Comparison of ENCODE assay signal across 15 mouse cellular contexts in the genomic region with DNA sequence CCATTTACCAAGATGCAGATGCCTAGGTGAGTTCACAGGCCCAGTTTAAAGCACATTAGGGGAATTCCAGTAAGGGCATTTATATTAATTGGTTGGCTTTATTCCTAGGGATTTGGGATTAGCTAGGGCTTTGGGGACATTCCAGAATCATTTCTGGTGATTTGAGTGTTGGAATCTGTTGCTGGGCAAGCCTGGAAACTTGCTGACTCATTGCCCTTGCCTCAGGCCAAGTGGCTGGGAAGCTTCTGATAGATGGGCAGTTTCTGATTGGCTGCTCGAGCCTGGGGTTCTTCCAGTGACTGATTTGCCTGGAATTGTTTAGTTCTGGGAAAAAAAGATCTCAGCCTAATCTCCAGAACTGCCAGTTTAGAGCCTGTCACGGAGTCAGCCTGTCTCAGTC. TPM values are rescaled to one million over a fixed set of nuclear protein-coding genes. Genes with fewer than 3 reads are reported as not detected.
DNase-seq lines count a peak whose midpoint lies in the region; ATAC-seq and TF ChIP-seq lines count a peak whose summit lies in the region.
"Had no signal": no experiment of that assay in that cellular context is flagged by ENCODE, and none has a peak within 500 bp of the region (broad histone marks: within the 10 kb centered on the region; RNA-seq: fewer than 3 reads in every experiment).

No protein-coding gene starts in this region.

- no peaks in the 10 kb centered on the region for H3K27me3 ChIP-seq in hindbrain, postnatal 0 days (ENCODE audit: insufficient read depth, low read length)
- no peaks in the 10 kb centered on the region for H3K27me3 ChIP-seq in hindbrain, embryonic 10.5 days (ENCODE audit: insufficient read depth, poor library complexity, severe bottlenecking)
- H3K27me3 ChIP-seq in intestine, embryonic 15.5 days (replicated peaks) = no peaks in the 10 kb centered on the region
- H3K27me3 ChIP-seq: embryonic facial prominence, embryonic 13.5 days; midbrain, embryonic 15.5 days; stomach, embryonic 15.5 days had no signal

- no peaks in the 10 kb centered on the region for H3K4me1 ChIP-seq in hindbrain, postnatal 0 days (ENCODE audit: insufficient read depth, low read length)
- no peaks in the 10 kb centered on the region for H3K4me1 ChIP-seq in hindbrain, embryonic 10.5 days (replicated peaks)
- no peaks in the 10 kb centered on the region for H3K4me1 ChIP-seq in intestine, embryonic 15.5 days (replicated peaks)
- H3K4me1 ChIP-seq: embryonic facial prominence, embryonic 13.5 days; midbrain, embryonic 15.5 days; stomach, embryonic 15.5 days had no signal

- TF ChIP-seq CTCF in hindbrain, postnatal 0 days (IDR thresholded peaks at IDR 0.05; ENCODE audit: low read depth) = no peak

- no peak overlapping the region for H3K4me3 ChIP-seq in hindbrain, postnatal 0 days (ENCODE audit: low read length)
- no peak overlapping the region for H3K4me3 ChIP-seq in hindbrain, embryonic 10.5 days
- H3K4me3 ChIP-seq in intestine, embryonic 15.5 days (replicated peaks) = no peak overlapping the region
- H3K4me3 ChIP-seq: embryonic facial prominence, embryonic 13.5 days; midbrain, embryonic 15.5 days; stomach, embryonic 15.5 days had no signal

- H3K9ac ChIP-seq in hindbrain, postnatal 0 days (replicated peaks; ENCODE audit: low read length) = no peak overlapping the region
- H3K9ac ChIP-seq in intestine, embryonic 15.5 days = no peak overlapping the region
- H3K9ac ChIP-seq: embryonic facial prominence, embryonic 13.5 days; midbrain, embryonic 15.5 days; stomach, embryonic 15.5 days had no signal

- H3K36me3 ChIP-seq in hindbrain, postnatal 0 days (ENCODE audit: insufficient read depth, low read length) = no peaks in the 10 kb centered on the region
- no peaks in the 10 kb centered on the region for H3K36me3 ChIP-seq in hindbrain, embryonic 10.5 days
- H3K36me3 ChIP-seq in intestine, embryonic 15.5 days = no peaks in the 10 kb centered on the region
- H3K36me3 ChIP-seq: embryonic facial prominence, embryonic 13.5 days; midbrain, embryonic 15.5 days; stomach, embryonic 15.5 days had no signal

- 43% methylated on average over 2 of the region's 2 CpGs for WGBS in hindbrain, postnatal 0 days
- whole genome bisulfite sequencing in hindbrain, embryonic 10.5 days = 53% methylated on average over 2 of the region's 2 CpGs
- WGBS in intestine, embryonic 15.5 days = 44% methylated on average over 2 of the region's 2 CpGs

- intact Hi-C loops in heart, postnatal 14 days (cut with DNase I) = no loop called here

- peak; percentile 1 for DNase-seq in hindbrain, postnatal 0 days (ENCODE audit: low spot score)
- DNase-seq in hindbrain, embryonic 10.5 days (ENCODE audit: low spot score) = no peak
- DNase-seq in MN1 (ENCODE audit: low spot score) = peak; percentile 7
- peak; percentile 2 for DNase-seq in brain, adult 2 months (ENCODE audit: low read depth, low spot score)
- peak; percentile 5 for DNase-seq in heart, postnatal 14 days
- DNase-seq in left cerebral cortex, adult 9 months (ENCODE audit: low spot score in 2 of 2) = no peak
- DNase-seq: gastrocnemius, postnatal 36 days; layer of hippocampus, adult 9-11 months; liver had no signal

- no peak overlapping the region for H3K4me2 ChIP-seq in hindbrain, postnatal 0 days (ENCODE audit: low read depth, low read length)
- no peak overlapping the region for H3K4me2 ChIP-seq in intestine, embryonic 15.5 days (replicated peaks)
- H3K4me2 ChIP-seq: embryonic facial prominence, embryonic 13.5 days; midbrain, embryonic 15.5 days; stomach, embryonic 15.5 days had no signal

- H3K9me3 ChIP-seq in hindbrain, postnatal 0 days (ENCODE audit: low read length) = no peaks in the 10 kb centered on the region
- H3K9me3 ChIP-seq in hindbrain, embryonic 10.5 days = no peaks in the 10 kb centered on the region
- no peaks in the 10 kb centered on the region for H3K9me3 ChIP-seq in intestine, embryonic 15.5 days
- H3K9me3 ChIP-seq: embryonic facial prominence, embryonic 13.5 days; midbrain, embryonic 15.5 days; stomach, embryonic 15.5 days had no signal

- no peak overlapping the region for H3K27ac ChIP-seq in hindbrain, postnatal 0 days
- H3K27ac ChIP-seq in hindbrain, embryonic 10.5 days = no peak overlapping the region
- no peak overlapping the region for H3K27ac ChIP-seq in intestine, embryonic 15.5 days
- H3K27ac ChIP-seq: embryonic facial prominence, embryonic 13.5 days; midbrain, embryonic 15.5 days; stomach, embryonic 15.5 days had no signal

- no peak for ATAC-seq in hindbrain, postnatal 0 days
- ATAC-seq in granulocyte monocyte progenitor cell, adult 5-6 weeks (replicated peaks; ENCODE audit: poor library complexity, severe bottlenecking) = no peak
- no peak for ATAC-seq in intestine, embryonic 15.5 days
- ATAC-seq: intestine, embryonic 16.5 days; midbrain, embryonic 15.5 days had no signal

RNA-seq across cellular contexts. Expression of a gene that starts 20.1 kb away (rescaled TPM):
- total RNA-seq in hindbrain, postnatal 0 days (2014; rRNA removed) = 0.50 and 0.78 TPM in 2 replicates
- 0.16 TPM in 1 of 2 replicates, not detected in the other for polyA plus RNA-seq in hindbrain, postnatal 0 days (2015; fragmentation: Nextera tagmentation; extraction: Ambion mirVana)
- polyA plus RNA-seq in hindbrain, embryonic 10.5 days (2016; fragmentation: Nextera tagmentation; extraction: Ambion mirVana) = 0.12 and 0.24 TPM in 2 replicates
- total RNA-seq in heart, postnatal 14 days (2021) = not detected
- total RNA-seq in granulocyte monocyte progenitor cell, adult 5-6 weeks (2014; fragmentation: Nextera tagmentation) = not detected in 2 replicates
- total RNA-seq in granulocyte monocyte progenitor cell, adult 5-6 weeks (2017) = not detected in 2 replicates
- polyA plus RNA-seq in intestine, embryonic 15.5 days (2015; fragmentation: Nextera tagmentation; extraction: Ambion mirVana) = not detected in 2 replicates
- total RNA-seq: gastrocnemius, postnatal 36 days had no signal
- polyA plus RNA-seq: embryonic facial prominence, embryonic 13.5 days; intestine, embryonic 16.5 days had no signal

Comparison
In these comparisons a context has a peak if more than half of its experiments do, and no peak if none do; other contexts are left out.
1. DNase-seq: peak in hindbrain, postnatal 0 days (single experiment), MN1 (single experiment), brain, adult 2 months (single experiment) and heart, postnatal 14 days (2 of 2); none in hindbrain, embryonic 10.5 days (single experiment) and left cerebral cortex, adult 9 months (0 of 2).